Mouse (Mus musculus) heart, adult 2 months (tissue): ENCODE results near the gene Prr15l.

Experiments
- CTCF ChIP-seq: fragments of 200-600 bp; IDR thresholded peaks from 2 replicates; pipeline ENCODE4 v1.8.1; 2022; ENCODE audit warnings: antibody characterized with exemption, mild to moderate bottlenecking, moderate library complexity
- EP300 ChIP-seq: fragments of 200-500 bp; IDR thresholded peaks from 2 replicates; pipeline ENCODE4 v1.6.1; 2011; ENCODE audit warnings: low read depth, low read length, control low read depth; ENCODE audit not compliant: insufficient read depth

GRCm38 (mm10) chr11:96956009-96956724, 28.3 kb downstream of the Prr15l start:
- TF ChIP-seq EP300 (no peak), CTCF (peak; percentile 56)
